Mouse (Mus musculus): Measurements from ENCODE around the gene Serf2. TPM values are rescaled to one million over a fixed set of nuclear protein-coding genes. Genes with fewer than 3 reads are reported as not detected.

Serf2 gene
- 100 to 1,000 TPM; 283 to 321 TPM for total RNA-seq (2023)

DNA sequence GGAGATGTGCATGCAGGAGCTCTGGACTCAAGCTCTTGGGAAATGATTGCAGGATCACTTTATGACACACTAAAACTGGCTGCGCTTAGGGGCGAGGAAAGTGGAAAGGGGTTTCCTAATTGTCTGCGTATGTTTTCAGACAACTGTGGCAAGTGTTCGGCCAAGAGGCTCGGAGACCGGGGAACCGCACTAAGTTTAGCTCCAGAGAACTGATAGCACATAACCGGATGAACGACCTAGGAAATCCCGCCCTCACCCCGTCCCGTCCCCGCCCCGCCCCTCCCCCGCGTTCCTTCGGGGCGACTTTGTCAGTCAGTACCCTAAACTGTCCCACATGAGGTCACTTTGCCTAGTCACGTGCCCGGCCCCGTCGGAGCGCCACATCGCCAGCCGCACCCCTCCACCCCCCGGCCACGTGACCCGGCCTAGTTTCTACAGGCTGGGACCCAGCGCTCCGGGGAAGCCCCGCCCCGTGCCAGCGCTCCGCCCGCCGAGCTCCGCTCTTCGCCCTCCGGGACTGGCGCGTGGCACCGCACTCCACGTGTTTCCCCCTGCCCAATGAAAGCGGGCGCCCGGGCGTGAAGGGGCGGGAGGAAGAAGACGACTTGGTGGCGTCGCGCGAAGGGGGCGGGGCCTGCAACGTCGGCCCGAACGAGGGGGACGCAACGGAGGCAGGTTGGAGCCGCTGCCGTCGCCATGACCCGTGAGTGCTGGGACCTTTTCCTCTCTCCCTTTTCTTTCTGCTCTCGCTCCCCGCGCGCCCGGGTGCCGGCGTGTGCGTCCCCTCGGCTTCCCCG is at the start of gene Serf2:
Serf2 (plus strand) TSS at position 457 of the 797 bp plus-strand sequence.

DNA sequence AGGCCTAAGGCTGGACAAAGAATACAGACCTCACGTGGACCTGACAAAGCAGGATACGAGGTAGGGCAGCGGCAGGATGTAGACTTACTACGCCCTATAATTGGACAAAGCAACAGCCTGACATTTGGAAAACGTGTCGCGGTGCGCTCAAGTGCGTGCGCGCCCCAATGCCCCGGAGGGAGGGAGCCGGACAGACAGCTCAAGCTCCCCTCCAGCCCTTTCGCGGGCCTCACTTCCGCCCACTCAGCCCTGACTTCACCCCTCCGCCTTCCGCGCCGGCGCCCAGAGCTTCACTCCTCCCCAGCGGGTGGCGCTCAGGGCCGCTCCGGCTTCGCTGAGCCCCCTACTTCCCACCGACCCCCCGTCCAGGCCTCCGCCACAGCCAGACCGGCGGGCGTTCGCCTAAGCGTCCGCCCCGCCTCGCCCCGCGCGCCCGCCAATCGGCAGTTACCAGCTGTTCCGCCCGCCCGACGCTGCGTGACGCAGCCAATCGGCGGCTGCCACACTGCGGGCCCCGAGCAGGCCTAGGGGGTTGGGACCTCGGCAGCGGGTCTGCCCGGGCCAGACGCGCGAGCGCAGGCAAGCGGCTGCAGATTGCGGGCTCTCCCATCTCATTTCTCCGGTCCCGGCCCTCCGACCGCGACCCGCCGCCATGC is 35.5 kb upstream of the Serf2 start, which contains the start of the genes Pdia3 and Catsper2:
Pdia3 (plus strand) TSS at position 389 of the 656 bp plus-strand sequence.
Catsper2 (minus strand) TSS at position 406 of the 656 bp plus-strand sequence.

DNA sequence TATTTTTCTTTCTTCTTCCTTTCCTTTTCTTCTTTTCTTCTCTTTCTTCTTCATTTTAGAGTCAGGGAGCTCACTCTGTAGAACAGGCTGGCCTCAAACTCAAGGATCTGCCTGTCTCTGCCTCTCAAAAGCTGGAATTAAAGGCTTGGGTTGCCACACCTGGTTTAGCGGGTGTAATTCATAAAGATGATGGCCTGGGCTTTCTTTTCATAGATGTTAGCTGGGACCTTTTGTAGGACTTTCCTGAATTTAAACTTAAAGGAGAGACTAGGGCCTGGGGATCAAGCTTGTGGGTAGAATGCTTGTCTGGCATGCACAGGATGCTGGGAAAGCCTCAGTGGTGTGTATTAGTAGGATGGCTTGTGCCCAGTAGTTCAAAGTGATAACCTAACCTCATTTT is 4.8 kb upstream of the Serf2 start, which contains the start of gene Ell3:
Ell3 (minus strand) TSS at position 101 of the 400 bp plus-strand sequence.

DNA sequence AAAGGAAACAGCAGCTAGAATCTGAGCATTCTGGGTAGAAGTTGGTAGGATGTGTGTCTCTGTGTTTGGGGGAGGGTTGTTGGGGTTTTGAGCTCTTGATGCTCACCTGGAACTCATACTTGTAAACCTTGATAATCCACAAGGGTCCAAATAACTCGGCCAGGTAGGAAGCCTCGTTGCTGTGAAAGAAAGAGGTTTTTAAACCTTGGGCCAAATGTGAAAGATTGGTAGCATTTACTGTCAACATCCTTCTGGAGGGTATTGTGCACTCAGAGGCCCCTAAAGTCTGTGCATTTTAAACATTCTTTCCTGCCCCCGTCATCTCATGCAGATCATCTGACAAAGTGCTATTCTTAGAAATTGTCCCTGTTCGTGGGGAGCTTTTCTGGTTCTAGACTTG is 4.0 kb downstream of the Serf2 start, which contains the start of gene Hypk:
Hypk (plus strand) TSS at position 301 of the 400 bp plus-strand sequence.

DNA sequence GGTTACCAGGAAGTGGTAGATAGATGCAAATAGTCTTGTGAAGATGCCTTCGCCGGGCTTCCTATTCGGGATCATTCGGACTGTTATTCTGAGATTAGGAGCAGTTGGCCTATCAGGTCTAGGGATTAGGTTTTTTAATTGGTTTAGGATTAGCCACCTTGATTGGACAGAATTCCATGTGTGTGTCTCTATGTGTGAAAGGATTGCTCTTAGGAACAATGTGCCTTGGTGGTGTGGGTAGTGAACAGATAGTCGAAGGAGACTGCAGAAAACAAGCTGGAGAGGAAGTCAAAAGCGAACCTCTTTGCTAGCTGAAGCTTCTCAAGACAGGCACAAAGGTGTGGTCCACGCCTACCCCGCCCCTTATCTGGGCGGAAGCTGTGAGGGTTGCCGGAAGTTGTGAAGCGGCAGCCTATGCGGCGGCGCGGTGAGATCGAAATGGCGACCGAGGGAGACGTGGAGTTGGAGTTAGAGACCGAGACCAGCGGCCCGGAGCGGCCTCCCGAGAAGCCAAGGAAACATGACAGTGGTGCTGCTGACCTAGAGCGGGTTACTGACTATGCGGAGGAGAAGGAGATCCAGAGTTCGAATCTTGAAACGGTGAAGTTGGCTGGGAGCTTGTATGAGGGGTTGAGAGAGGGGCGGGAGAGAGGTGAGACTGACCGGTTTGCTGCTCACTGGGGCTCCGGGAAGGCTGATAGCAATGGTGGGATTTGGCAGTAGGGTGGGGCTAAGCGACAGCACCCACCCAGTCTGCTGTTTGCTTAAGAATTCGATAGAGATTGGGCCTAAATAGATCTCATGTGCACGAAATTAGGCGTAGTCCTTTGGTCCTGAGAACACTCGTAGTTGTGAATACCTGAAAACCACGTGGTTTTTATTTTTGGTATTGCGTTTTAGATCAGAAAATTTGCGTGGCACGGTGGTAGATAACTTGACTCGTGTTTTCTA is 8.0 kb downstream of the Serf2 start, which contains the start of gene Serinc4:
Serinc4 (minus strand) TSS at position 90 of the 951 bp plus-strand sequence.

DNA sequence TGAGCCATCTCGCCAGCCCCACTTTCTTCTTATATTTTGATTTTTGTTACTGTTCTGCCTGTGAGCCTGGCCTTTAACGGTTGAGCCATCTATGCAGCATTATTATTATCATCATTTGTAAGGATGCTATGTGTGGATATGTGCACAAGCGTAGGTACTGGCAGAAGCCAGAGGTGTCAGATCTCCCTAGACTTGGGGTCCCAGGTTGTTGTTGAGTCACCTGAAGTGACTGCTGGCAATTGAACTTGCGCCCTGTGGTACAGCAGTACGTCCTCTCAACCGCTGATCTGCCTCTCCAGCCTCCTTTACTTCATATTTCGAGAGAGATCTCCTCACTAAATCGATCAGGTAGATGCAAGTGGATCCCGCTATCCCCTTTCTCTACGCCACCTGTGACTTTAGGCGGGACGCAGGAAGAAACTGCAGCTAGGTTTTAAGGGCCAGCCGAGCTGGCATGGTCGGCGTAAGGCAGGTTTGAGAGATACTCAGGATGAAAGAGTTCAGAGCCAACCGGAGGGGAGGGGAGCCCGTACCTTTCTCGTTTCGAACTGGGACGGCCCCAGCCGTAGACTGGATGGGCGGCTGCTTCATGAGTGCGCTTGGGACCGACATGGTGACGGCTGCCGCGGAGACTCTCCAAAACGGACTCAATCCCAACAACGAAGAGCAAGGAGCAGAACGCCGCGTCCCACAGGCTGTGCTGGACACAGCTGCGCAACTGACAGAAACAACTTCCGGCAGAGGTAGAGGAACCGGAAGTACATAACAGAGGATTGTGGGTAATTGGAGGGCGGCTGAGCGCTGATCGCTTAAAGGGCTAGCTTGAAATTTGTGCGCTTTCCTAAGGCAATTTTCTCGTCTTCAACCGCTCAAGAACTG is 24.5 kb downstream of the Serf2 start, which contains the start of gene Mfap1b:
Mfap1b (minus strand) TSS at position 767 of the 879 bp plus-strand sequence.

DNA sequence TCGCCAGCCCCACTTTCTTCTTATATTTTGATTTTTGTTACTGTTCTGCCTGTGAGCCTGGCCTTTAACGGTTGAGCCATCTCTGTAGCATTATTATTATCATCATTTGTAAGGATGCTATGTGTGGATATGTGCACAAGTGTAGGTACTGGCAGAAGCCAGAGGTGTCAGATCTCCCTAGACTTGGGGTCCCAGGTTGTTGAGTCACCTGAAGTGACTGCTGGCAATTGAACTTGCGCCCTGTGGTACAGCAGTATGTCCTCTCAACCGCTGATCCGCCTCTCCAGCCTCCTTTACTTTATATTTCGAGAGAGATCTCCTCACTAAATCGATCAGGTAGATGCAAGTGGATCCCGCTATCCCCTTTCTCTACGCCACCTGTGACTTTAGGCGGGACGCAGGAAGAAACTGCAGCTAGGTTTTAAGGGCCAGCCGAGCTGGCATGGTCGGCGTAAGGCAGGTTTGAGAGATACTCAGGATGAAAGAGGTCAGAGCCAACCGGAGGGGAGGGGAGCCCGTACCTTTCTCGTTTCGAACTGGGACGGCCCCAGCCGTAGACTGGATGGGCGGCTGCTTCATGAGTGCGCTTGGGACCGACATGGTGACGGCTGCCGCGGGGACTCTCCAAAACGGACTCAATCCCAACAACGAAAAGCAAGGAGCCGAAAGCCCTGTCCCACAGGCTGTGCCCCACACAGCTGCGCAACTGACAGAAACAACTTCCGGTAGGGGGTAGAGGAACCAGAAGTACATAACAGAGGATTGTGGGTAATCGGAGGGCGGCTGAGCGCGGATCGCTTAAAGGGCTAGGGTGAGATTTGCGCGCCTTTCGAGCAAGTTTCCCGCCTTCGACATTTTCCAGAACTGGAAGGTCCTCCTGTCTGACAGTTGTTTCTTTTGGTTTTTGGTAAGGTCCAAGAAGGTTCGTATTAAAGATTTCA is 57.2 kb downstream of the Serf2 start, which contains the start of the genes Mfap1a and Wdr76:
Mfap1a (minus strand) TSS at position 724 of the 941 bp plus-strand sequence.
Wdr76 (plus strand) TSS at position 782 of the 941 bp plus-strand sequence.

Other genes with a start within 250 kb of the Serf2 start
- 10 to 100 TPM; 74.6 to 88.4 TPM for gene Trp53bp1, start 177.8 kb upstream of the Serf2 start, total RNA-seq (2023)
- under 1 TPM; 0.09 to 0.12 TPM for gene Map1a, start 159.6 kb upstream of the Serf2 start, total RNA-seq (2023)
- 10 to 100 TPM; 15.7 to 22.4 TPM for gene Ppip5k1, start 93.8 kb upstream of the Serf2 start, total RNA-seq (2023)
- not detected for gene Ckmt1, start 91.5 kb upstream of the Serf2 start, total RNA-seq (2023)
- gene Strc, start 62.0 kb upstream of the Serf2 start, total RNA-seq (2023) = under 1 TPM; 0.67 to 0.98 TPM
- gene Pdia3, start 35.4 kb upstream of the Serf2 start, total RNA-seq (2023) = 100 to 1,000 TPM; 169 to 181 TPM
- 1 to 10 TPM; 2.9 to 3.3 TPM for gene Catsper2, start 35.4 kb upstream of the Serf2 start, total RNA-seq (2023)
- gene Ell3, start 4.9 kb upstream of the Serf2 start, total RNA-seq (2023) = not detected
- gene Hypk, start 4.1 kb downstream of the Serf2 start, total RNA-seq (2023) = 10 to 100 TPM; 45.9 to 47.4 TPM
- gene Serinc4, start 7.6 kb downstream of the Serf2 start, total RNA-seq (2023) = 1 to 10 TPM; 1.7 to 1.9 TPM
- gene Mfap1b, start 24.9 kb downstream of the Serf2 start, total RNA-seq (2023) = 10 to 100 TPM; 45.4 to 46.5 TPM
- gene Mfap1a, start 57.5 kb downstream of the Serf2 start, total RNA-seq (2023) = 10 to 100 TPM; 49.5 to 49.6 TPM
- gene Wdr76, start 57.5 kb downstream of the Serf2 start, total RNA-seq (2023) = 10 to 100 TPM; 18.4 to 20.8 TPM